Mouse (Mus musculus): ENCODE measurements around the gene Senp6.
"Not testable (repeated sequence)": the region's sequence is repeated elsewhere in the genome, so short reads cannot be mapped to it uniquely, and the experiment has no call there.

Senp6 gene

GRCm38 (mm10) chr9:80066367-80067220, at the start of gene Senp6:
Senp6 (plus strand) TSS chr9:80066903.
- peak; percentile 48 for DNase-seq (ENCODE audit: low read depth, low spot score)

DNA sequence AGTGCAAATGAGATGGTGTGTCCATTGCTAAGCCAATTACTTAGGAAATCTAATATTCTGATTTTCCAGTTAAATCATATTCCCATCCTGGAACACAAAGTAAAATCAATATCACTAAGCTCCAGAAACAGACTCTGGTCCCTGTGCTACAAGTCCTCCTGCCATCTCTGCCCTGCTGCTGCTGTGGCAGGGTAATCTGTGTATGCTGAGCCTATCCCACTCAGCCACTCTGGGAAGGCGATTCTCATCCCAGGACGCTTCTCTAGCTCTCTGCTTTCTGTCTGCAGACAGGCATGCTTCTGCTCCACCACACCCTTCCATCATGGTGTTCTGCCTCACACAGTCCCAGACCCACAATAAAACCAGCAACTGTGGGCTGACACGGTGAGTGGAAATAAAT, 46.3 kb upstream of the Senp6 start:
- DNase-seq (ENCODE audit: low read depth, low spot score): no peak

DNA sequence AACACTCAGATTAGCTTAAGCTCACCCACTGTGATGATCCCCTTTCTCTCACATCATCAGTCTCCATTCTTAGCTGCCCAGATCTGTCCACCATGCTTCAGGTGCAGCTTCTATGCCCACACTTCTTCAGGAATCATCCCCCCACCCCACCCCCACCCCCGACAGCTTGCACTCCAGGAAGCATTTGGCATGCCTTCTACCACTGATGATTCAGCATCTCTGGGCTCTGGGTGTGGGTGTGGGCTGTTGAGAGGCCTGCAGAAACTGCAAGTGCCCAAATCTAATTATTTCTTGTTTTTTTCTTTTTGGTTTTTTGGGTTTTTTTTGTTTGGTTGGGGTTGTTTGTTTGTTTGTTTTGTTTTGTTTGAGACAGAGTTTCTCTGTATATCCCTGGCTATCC, 45.1 kb upstream of the Senp6 start:
- no peak for DNase-seq (ENCODE audit: low read depth, low spot score)

GRCm38 (mm10) chr9:80022821-80023220, 43.9 kb upstream of the Senp6 start:
- peak; percentile 19 for DNase-seq (ENCODE audit: low read depth, low spot score)

- DNase-seq (ENCODE audit: low read depth, low spot score): not testable (repeated sequence)
These were observed 41.4 kb upstream of the Senp6 start for GRCm38 (mm10) chr9:80025347-80025746.

GRCm38 (mm10) chr9:80026017-80026416, 40.7 kb upstream of the Senp6 start:
- DNase-seq (ENCODE audit: low read depth, low spot score): peak; percentile 82

- no peak for DNase-seq (ENCODE audit: low read depth, low spot score)
These were observed 40.1 kb upstream of the Senp6 start for GRCm38 (mm10) chr9:80026581-80027021.

GRCm38 (mm10) chr9:80037262-80037996, 29.3 kb upstream of the Senp6 start:
- no peak for DNase-seq (ENCODE audit: low read depth, low spot score)

DNA sequence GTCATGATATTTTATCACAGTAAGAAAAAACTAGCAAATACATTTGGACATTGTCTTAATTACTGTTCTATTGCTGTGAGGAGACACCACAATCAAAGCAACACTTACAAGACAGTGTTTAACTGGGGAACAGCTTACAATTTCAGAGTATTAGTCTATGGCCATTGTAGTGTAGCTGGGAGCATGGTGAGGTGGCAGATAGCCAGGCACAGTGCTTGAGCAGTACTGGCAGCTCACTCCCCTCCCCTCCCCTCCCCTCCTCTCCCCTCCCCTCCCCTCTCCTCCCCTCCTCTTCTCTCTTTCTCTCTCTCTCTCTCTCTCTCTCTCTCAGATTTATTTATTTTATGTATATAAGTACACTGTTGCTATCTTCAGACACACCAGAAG, 28.7 kb upstream of the Senp6 start:
- no peak for DNase-seq (ENCODE audit: low read depth, low spot score)

DNA sequence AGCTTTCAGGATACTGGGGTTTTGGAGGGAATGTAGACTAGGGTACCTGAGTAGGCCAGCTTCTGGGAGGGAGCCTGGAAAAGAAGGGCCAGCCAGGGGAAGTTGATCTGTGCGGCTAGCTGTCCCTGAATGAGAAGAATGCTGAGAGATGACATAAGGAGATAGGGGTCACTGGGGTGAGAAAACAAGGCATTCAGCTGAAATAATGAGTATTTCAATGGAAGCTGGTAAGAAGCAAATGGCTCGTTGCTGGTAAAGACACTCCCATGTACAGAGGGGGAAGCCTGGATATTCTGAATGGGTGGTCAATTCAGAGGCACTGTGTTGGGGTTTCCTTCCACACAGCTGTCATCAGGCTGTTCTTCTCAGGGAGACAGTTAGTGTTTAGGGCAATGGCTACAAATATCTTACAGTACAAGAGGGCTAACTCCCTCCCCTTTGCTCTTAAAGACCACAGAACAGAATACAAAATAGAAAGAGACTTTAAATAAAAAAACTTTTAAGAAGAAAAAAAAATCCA, 27.3 kb upstream of the Senp6 start:
- no peak for DNase-seq (ENCODE audit: low read depth, low spot score)

DNA sequence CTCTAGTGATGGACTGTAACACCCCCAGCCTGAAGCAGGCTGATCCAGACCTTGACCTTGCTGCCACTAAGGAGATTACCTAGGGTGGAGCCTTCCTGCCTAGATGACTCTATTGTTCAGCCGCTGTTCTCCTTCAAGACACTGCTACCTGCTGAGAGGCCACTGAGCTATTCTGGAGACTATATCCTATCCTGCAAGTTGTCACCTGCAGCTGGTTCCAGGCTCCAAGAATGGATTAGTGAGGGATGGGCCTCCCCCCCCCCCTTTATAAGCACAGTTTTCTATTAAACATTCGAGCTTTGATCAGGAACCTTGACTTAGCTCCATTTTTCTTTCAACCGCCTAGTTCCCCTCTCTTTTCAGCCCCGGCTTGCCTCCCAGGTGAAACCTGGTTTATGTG, 22.4 kb upstream of the Senp6 start:
- DNase-seq (ENCODE audit: low read depth, low spot score): peak; percentile 55

DNA sequence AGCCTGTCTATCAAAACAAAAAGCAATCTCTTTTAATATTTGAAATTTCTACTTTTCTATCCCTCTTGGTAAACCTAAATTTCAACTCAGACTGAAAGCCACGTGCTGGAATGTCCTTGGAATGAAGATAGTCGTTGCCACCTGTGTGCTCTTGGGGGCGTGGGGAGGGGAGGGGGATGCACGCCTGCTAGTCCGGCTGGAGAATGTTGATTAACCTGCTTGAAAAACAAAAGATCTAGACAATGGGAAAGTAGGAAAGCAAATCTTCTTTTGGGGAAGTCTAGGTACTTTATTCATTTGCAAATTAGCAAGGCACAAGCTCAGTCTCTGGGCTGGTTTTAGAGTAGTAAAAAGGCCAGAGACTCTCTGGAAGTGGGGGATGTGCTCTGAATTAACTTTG, 17.4 kb upstream of the Senp6 start:
- peak; percentile 77 for DNase-seq (ENCODE audit: low read depth, low spot score)

DNA sequence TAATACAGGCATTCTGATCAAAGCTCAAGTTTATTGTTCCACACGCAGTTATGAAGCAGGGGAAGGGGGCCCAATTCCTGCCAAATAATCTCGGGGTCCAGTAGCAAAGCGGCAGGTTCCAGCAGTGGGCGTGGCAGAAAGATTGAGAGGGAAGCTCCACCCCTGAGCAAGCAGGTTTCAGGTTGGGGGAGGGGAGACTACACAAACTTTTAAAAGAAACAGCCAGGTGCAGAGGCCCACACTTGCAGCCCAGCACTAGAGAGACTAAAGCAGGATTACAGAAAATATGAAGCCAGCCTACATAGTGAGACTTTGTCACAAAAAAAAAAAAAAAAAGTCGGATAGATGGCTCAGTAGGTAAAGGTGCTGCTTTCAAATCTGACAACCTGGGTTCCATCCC, 13.8 kb upstream of the Senp6 start:
- no peak for DNase-seq (ENCODE audit: low read depth, low spot score)

- DNase-seq (ENCODE audit: low read depth, low spot score): no peak
These were observed 9.0 kb upstream of the Senp6 start for GRCm38 (mm10) chr9:80057690-80058089.

GRCm38 (mm10) chr9:80065495-80065894, 1.2 kb upstream of the Senp6 start:
- DNase-seq (ENCODE audit: low read depth, low spot score): not testable (repeated sequence)

- peak; percentile 26 for DNase-seq (ENCODE audit: low read depth, low spot score)
These were observed 721 bp downstream of the Senp6 start for GRCm38 (mm10) chr9:80067221-80068027.

DNA sequence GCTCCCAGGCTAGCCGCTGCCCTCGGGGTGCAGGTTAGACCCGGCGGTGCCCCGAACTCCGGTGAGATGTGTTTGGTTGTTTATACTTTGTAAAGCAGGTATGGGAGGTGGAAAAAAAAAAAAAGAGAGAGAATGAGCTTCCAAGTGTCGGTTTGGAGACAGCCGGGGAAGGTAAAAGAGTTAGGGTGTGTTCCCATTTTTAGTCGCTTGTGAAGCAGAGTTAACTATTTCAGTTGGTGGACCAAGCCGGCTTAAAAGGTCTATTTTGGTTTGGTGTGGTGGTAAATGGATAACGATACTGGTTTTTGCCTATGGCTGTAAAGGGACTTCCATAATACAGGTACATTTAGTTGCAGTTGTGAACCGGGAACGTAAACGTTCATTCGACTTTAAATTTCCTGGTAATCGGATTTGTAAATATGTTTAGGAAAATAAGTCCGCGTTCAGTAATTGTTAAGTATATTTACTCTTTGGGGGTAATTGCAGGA, 1.4 kb downstream of the Senp6 start:
- peak; percentile 15 for DNase-seq (ENCODE audit: low read depth, low spot score)

DNA sequence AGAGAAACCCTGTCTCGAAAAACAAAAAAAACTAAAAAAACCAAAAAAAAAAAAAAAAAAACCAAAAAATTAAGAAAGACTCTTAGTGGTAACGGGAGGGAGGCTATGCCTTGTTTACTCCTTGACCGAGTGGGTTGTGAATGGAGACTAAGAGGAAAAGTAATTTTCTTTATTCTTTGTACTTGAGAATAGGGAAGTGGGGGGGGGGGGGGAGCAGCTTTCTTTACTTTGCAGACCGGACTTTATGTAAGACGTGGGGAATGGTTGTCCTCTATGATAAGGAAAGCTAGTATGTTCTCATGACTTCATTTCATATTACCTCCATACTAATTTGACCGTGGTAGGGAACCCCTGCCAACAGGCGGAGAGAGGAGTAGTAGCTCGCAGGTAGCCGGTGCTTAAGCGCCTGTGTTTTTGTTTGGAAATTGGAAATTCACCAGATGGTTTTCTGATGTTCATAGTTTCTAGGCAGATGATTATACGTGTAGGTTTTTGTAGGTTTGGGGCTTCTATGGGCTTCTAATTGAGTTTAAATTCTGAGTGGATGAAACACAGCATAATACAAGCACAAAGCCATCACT, 2.1 kb downstream of the Senp6 start:
- DNase-seq (ENCODE audit: low read depth, low spot score): no peak

DNA sequence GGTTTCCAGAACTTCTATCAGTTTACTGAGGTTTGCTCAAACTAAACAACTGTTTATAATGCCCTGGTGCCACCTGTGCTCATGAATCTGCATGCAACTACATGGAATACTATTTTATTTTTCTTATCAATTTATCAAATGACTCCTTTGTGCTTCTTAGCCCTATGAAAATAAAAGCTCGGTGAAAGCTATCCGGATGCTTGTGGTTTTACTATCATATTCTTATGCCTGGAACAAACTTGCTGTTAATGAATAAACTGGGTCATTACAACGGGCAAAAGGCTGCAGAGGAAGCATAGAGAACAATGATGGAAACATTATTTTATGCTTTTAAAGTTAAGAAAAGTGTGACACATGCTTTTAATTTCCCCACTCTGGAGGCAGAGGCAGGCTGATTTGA, 3.3 kb downstream of the Senp6 start:
- no peak for DNase-seq (ENCODE audit: low read depth, low spot score)

DNA sequence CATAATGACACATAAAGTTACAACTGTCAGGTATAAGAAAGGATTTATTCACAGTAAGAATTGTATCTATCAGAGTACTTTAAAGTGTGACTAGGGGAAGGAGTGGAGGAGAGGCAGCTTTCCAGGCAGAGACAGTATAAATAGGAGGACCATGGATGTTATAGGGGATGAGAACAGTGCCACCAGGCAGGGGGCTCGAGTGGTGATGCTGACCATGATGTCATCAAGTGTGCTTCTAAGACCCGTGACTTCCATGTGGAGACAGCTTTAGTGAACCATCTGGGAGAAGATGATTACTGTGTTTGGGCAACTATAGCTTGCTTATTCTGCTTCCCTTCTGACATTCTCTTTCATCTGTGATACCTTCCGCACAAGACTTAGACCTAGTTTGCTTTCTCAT, 4.9 kb downstream of the Senp6 start:
- no peak for DNase-seq (ENCODE audit: low read depth, low spot score)

GRCm38 (mm10) chr9:80074067-80074466, 7.4 kb downstream of the Senp6 start:
- no peak for DNase-seq (ENCODE audit: low read depth, low spot score)

All from ES-CJ7 (cell line).